Mouse (Mus musculus): Measurements from ENCODE around the gene Psmc1. TPM values are rescaled to one million over a fixed set of nuclear protein-coding genes. Genes with fewer than 3 reads are reported as not detected.

The Psmc1 gene
- polyA plus RNA-seq, 2 experiments = 66.9 to 148 TPM

GRCm38 (mm10) chr12:100134395-100134936 is 24.5 kb downstream of the Psmc1 start:
- no peak overlapping the region for H3K9ac ChIP-seq (replicated peaks)
- no peak overlapping the region for H3K4me2 ChIP-seq (ENCODE audit: low read depth)
- TF ChIP-seq EP300 (IDR thresholded peaks at IDR 0.05; ENCODE audit: low read depth) (no peak), CTCF (IDR thresholded peaks at IDR 0.05; ENCODE audit: low read depth) (no peak)
- no peak for DNase-seq (ENCODE audit: low read depth in 3 of 3, low spot score in 3 of 3)
- H3K27ac ChIP-seq = no peak overlapping the region
- WGBS (ENCODE audit: insufficient replicate concordance) = 63% methylated on average over 11 of the region's 11 CpGs
- H3K27me3 ChIP-seq (ENCODE audit: control insufficient read depth, insufficient read depth, low read length) = no peaks in the 10 kb centered on the region
- peaks cover 0 to 4% of the 10 kb centered on the region in 2 experiments; a peak in 1 of 4 replicates for H3K4me1 ChIP-seq (replicated peaks; ENCODE audit: control insufficient read depth in 2 of 2, insufficient read depth in 2 of 2, low read length in 1 of 2)
- H3K9me3 ChIP-seq (ENCODE audit: control insufficient read depth, low read length) = no peaks in the 10 kb centered on the region
- H3K36me3 ChIP-seq (replicated peaks; ENCODE audit: control insufficient read depth, insufficient read depth, low read depth) = peaks cover 8% of the 10 kb centered on the region
- H3K4me3 ChIP-seq (ENCODE audit: insufficient read depth in 1 of 2, low read depth in 2 of 2, low read length in 2 of 2) = no peak overlapping the region
- no peak for ATAC-seq (ENCODE audit: insufficient read depth)

- DNase-seq (ENCODE audit: low read depth in 3 of 3, low spot score in 3 of 3) (no peak), ATAC-seq (ENCODE audit: insufficient read depth) (no peak)
- H3K4me3 ChIP-seq (ENCODE audit: insufficient read depth in 1 of 2, low read depth in 2 of 2, low read length in 2 of 2) = no peak overlapping the region
- no peak overlapping the region for H3K9ac ChIP-seq (replicated peaks)
- H3K4me1 ChIP-seq (replicated peaks; ENCODE audit: control insufficient read depth in 2 of 2, insufficient read depth in 2 of 2, low read length in 1 of 2) = peaks cover 0 to 4% of the 10 kb centered on the region in 2 experiments; a peak in 1 of 4 replicates
- no peak overlapping the region for H3K27ac ChIP-seq
- TF ChIP-seq CTCF (IDR thresholded peaks at IDR 0.05; ENCODE audit: low read depth) = no peak
- TF ChIP-seq EP300 (IDR thresholded peaks at IDR 0.05; ENCODE audit: low read depth) = no peak
- no peaks in the 10 kb centered on the region for H3K9me3 ChIP-seq (ENCODE audit: control insufficient read depth, low read length)
- peaks cover 11% of the 10 kb centered on the region for H3K36me3 ChIP-seq (replicated peaks; ENCODE audit: control insufficient read depth, insufficient read depth, low read depth)
- no peak overlapping the region for H3K4me2 ChIP-seq (ENCODE audit: low read depth)
- no peaks in the 10 kb centered on the region for H3K27me3 ChIP-seq (ENCODE audit: control insufficient read depth, insufficient read depth, low read length)
- WGBS (ENCODE audit: insufficient replicate concordance) = 49% methylated on average over 3 of the region's 3 CpGs
Observed at GRCm38 (mm10) chr12:100135117-100135516, 25.2 kb downstream of the Psmc1 start.

GRCm38 (mm10) chr12:100142848-100143523 is 33.0 kb downstream of the Psmc1 start:
- H3K36me3 ChIP-seq (replicated peaks; ENCODE audit: control insufficient read depth, insufficient read depth, low read depth) = peaks cover 17% of the 10 kb centered on the region
- no peaks in the 10 kb centered on the region for H3K27me3 ChIP-seq (ENCODE audit: control insufficient read depth, insufficient read depth, low read length)
- WGBS (ENCODE audit: insufficient replicate concordance) = 82% methylated on average over 11 of the region's 11 CpGs
- no peaks in the 10 kb centered on the region for H3K4me1 ChIP-seq (replicated peaks; ENCODE audit: control insufficient read depth in 2 of 2, insufficient read depth in 2 of 2, low read length in 1 of 2)
- DNase-seq (ENCODE audit: low read depth in 3 of 3, low spot score in 3 of 3) (no peak), ATAC-seq (ENCODE audit: insufficient read depth) (no peak)
- H3K9ac ChIP-seq (replicated peaks) = no peak overlapping the region
- no peak overlapping the region for H3K4me2 ChIP-seq (ENCODE audit: low read depth)
- H3K27ac ChIP-seq = no peak overlapping the region
- no peak for TF ChIP-seq CTCF (IDR thresholded peaks at IDR 0.05; ENCODE audit: low read depth)
- TF ChIP-seq EP300 (IDR thresholded peaks at IDR 0.05; ENCODE audit: low read depth) = no peak
- no peak overlapping the region for H3K4me3 ChIP-seq (ENCODE audit: insufficient read depth in 1 of 2, low read depth in 2 of 2, low read length in 2 of 2)
- H3K9me3 ChIP-seq (ENCODE audit: control insufficient read depth, low read length) = no peaks in the 10 kb centered on the region

- Histone ChIP-seq H3K4me1 (replicated peaks; ENCODE audit: control insufficient read depth in 2 of 2, insufficient read depth in 2 of 2, low read length in 1 of 2) (no peaks in the 10 kb centered on the region), H3K9me3 (ENCODE audit: control insufficient read depth, low read length) (no peaks in the 10 kb centered on the region), H3K4me2 (ENCODE audit: low read depth) (no peak overlapping the region), H3K27ac (no peak overlapping the region), H3K27me3 (ENCODE audit: control insufficient read depth, insufficient read depth, low read length) (no peaks in the 10 kb centered on the region), H3K4me3 (ENCODE audit: insufficient read depth in 1 of 2, low read depth in 2 of 2, low read length in 2 of 2) (no peak overlapping the region), H3K9ac (replicated peaks) (no peak overlapping the region), H3K36me3 (replicated peaks; ENCODE audit: control insufficient read depth, insufficient read depth, low read depth) (peaks cover 17% of the 10 kb centered on the region)
- ATAC-seq (ENCODE audit: insufficient read depth) = no peak
- no peak for DNase-seq (ENCODE audit: low read depth in 3 of 3, low spot score in 3 of 3)
- no peak for TF ChIP-seq EP300 (IDR thresholded peaks at IDR 0.05; ENCODE audit: low read depth)
- TF ChIP-seq CTCF (IDR thresholded peaks at IDR 0.05; ENCODE audit: low read depth) = no peak
- 86% methylated on average over 9 of the region's 9 CpGs for WGBS (ENCODE audit: insufficient replicate concordance)
Observed at GRCm38 (mm10) chr12:100143737-100144136, 33.8 kb downstream of the Psmc1 start.

- H3K4me3 ChIP-seq (ENCODE audit: insufficient read depth in 1 of 2, low read depth in 2 of 2, low read length in 2 of 2) = no peak overlapping the region
- 83% methylated on average over 5 of the region's 5 CpGs for whole genome bisulfite sequencing (ENCODE audit: insufficient replicate concordance)
- no peak for DNase-seq (ENCODE audit: low read depth in 3 of 3, low spot score in 3 of 3)
- H3K27me3 ChIP-seq (ENCODE audit: control insufficient read depth, insufficient read depth, low read length) = no peaks in the 10 kb centered on the region
- H3K9ac ChIP-seq (replicated peaks) = no peak overlapping the region
- H3K9me3 ChIP-seq (ENCODE audit: control insufficient read depth, low read length) = no peaks in the 10 kb centered on the region
- ATAC-seq (ENCODE audit: insufficient read depth) = no peak
- no peaks in the 10 kb centered on the region for H3K4me1 ChIP-seq (replicated peaks; ENCODE audit: control insufficient read depth in 2 of 2, insufficient read depth in 2 of 2, low read length in 1 of 2)
- H3K4me2 ChIP-seq (ENCODE audit: low read depth) = no peak overlapping the region
- TF ChIP-seq EP300 (IDR thresholded peaks at IDR 0.05; ENCODE audit: low read depth) (no peak), CTCF (IDR thresholded peaks at IDR 0.05; ENCODE audit: low read depth) (no peak)
- peaks cover 19% of the 10 kb centered on the region for H3K36me3 ChIP-seq (replicated peaks; ENCODE audit: control insufficient read depth, insufficient read depth, low read depth)
- H3K27ac ChIP-seq = no peak overlapping the region
Observed at GRCm38 (mm10) chr12:100144269-100144668, 34.3 kb downstream of the Psmc1 start.
